Mouse (Mus musculus): ENCODE results near the gene Mmaa.

GRCm38 (mm10) chr8:79284626-79285025 is 10.1 kb downstream of the Mmaa start:
- TF ChIP-seq GATA1 (IDR thresholded peaks at IDR 0.05; ENCODE audit: low read length) = no peak
- no peak for TF ChIP-seq TAL1 (IDR thresholded peaks at IDR 0.05; ENCODE audit: low read length)

Data from erythroblast, embryonic 14.5 days (primary cell).